Mouse (Mus musculus) MEL (cell line): ENCODE measurements around the gene Adamtsl1. TPM values are rescaled to one million over a fixed set of nuclear protein-coding genes. Genes with fewer than 3 reads are reported as not detected.

ENCODE experiments used
- DNase-seq: peaks from one replicate; pipeline ENCODE4 v3.0.0; 2011; ENCODE audit warnings: low read depth, low spot score
- H3K27ac ChIP-seq: 2 replicates; pipeline ENCODE4 v1.5.1; 2012; ENCODE audit warnings: low read depth, mild to moderate bottlenecking, control low read depth, low read length, moderate library complexity; ENCODE audit not compliant: control insufficient read depth
- H3K27me3 ChIP-seq, 2 experiments: fragments of 150-350 bp in 1 of 2; sonication (generic) in 1 of 2; 2 replicates each; pipeline ENCODE4 v1.6.1; 2012; ENCODE audit warnings: low read length in 2 of 2, mild to moderate bottlenecking in 2 of 2, improper control_type of control experiment in 1 of 2, moderate library complexity in 1 of 2; ENCODE audit not compliant: insufficient read depth in 2 of 2, control insufficient read depth in 1 of 2
- H3K36me3 ChIP-seq, 2 experiments: 2 replicates each; pipeline ENCODE4 v1.6.1; 2012 to 2014; ENCODE audit warnings: low read length in 2 of 2, improper control_type of control experiment in 1 of 2, inconsistent platforms in 1 of 2, mild to moderate bottlenecking in 1 of 2; ENCODE audit not compliant: insufficient read depth in 2 of 2, control insufficient read depth in 1 of 2
- H3K4me1 ChIP-seq, 2 experiments: fragments of 150-350 bp in 1 of 2; sonication (generic) in 1 of 2; 2 replicates each; pipeline ENCODE4 v1.6.1; 2012; ENCODE audit warnings: low read length in 2 of 2, improper control_type of control experiment in 1 of 2, mild to moderate bottlenecking in 1 of 2; ENCODE audit not compliant: insufficient read depth in 2 of 2, control insufficient read depth in 1 of 2
- H3K4me3 ChIP-seq, 2 experiments: fragments of 150-350 bp in 1 of 2; sonication (generic) in 1 of 2; 2 replicates each; pipeline ENCODE4 v1.5.1; 2012; ENCODE audit warnings: low read depth in 2 of 2, low read length in 2 of 2, mild to moderate bottlenecking in 2 of 2, moderate library complexity in 2 of 2, control low read depth in 1 of 2, improper control_type of control experiment in 1 of 2; ENCODE audit not compliant: control insufficient read depth in 1 of 2, insufficient read depth in 1 of 2
- H3K79me2 ChIP-seq: 2 replicates; pipeline ENCODE4 v1.6.1; 2012; ENCODE audit warnings: mild to moderate bottlenecking, low read length, moderate library complexity; ENCODE audit not compliant: control insufficient read depth, poor library complexity, insufficient read depth
- H3K9ac ChIP-seq: 2 replicates; pipeline ENCODE4 v1.6.1; 2012; ENCODE audit warnings: low read depth, mild to moderate bottlenecking, control low read depth, low read length, moderate library complexity; ENCODE audit not compliant: control insufficient read depth, poor library complexity, severe bottlenecking
- H3K9me3 ChIP-seq: fragments of 150-350 bp; sonication (generic); replicated peaks from 2 replicates; pipeline ENCODE4 v1.6.1; 2012; ENCODE audit warnings: mild to moderate bottlenecking, low read length, improper control_type of control experiment, moderate library complexity; ENCODE audit not compliant: insufficient read depth
- CHD2 ChIP-seq: IDR thresholded peaks from 2 replicates; pipeline ENCODE4 v1.6.1; 2011; ENCODE audit warnings: low read length, improper control_type of control experiment
- ELF1 ChIP-seq: IDR thresholded peaks from 2 replicates; pipeline ENCODE4 v1.6.1; 2014; ENCODE audit warnings: low read depth, mild to moderate bottlenecking, inconsistent platforms, low read length, improper control_type of control experiment, moderate library complexity
- ETS1 ChIP-seq: IDR thresholded peaks from 2 replicates; pipeline ENCODE4 v1.6.1; 2012; ENCODE audit warnings: low read depth, mild to moderate bottlenecking, inconsistent platforms, low read length, improper control_type of control experiment, moderate library complexity
- HCFC1 ChIP-seq: IDR thresholded peaks from 2 replicates; pipeline ENCODE4 v1.6.1; 2012; ENCODE audit warnings: low read depth, mild to moderate bottlenecking, inconsistent platforms, low read length, improper control_type of control experiment, moderate library complexity
- MEF2A ChIP-seq: IDR thresholded peaks from 2 replicates; pipeline ENCODE4 v1.6.1; 2014; ENCODE audit warnings: low read depth, mild to moderate bottlenecking, inconsistent platforms, low read length, improper control_type of control experiment; ENCODE audit not compliant: poor library complexity, insufficient replicate concordance, severe bottlenecking; ENCODE audit errors: extremely low read depth
- MYC ChIP-seq: IDR thresholded peaks from 2 replicates; pipeline ENCODE4 v1.6.1; 2011; ENCODE audit warnings: low read depth, mild to moderate bottlenecking, low read length, improper control_type of control experiment, moderate library complexity
- NRF1 ChIP-seq: IDR thresholded peaks from 2 replicates; pipeline ENCODE4 v1.6.1; 2014; ENCODE audit warnings: low read depth, mild to moderate bottlenecking, inconsistent platforms, low read length, improper control_type of control experiment, moderate library complexity; ENCODE audit not compliant: poor library complexity, insufficient read depth, severe bottlenecking
- POLR2AphosphoS2 ChIP-seq: IDR thresholded peaks from 2 replicates; pipeline ENCODE4 v1.6.1; 2011; ENCODE audit warnings: low read length, improper control_type of control experiment
- POLR2AphosphoS5 ChIP-seq: IDR thresholded peaks from 2 replicates; pipeline ENCODE4 v1.6.1; 2012; ENCODE audit warnings: low read depth, borderline replicate concordance, mild to moderate bottlenecking, inconsistent platforms, low read length, moderate library complexity, mixed read lengths
- RAD21 ChIP-seq: IDR thresholded peaks from 2 replicates; pipeline ENCODE4 v1.6.1; 2011; ENCODE audit warnings: mild to moderate bottlenecking, low read depth, low read length, improper control_type of control experiment
- TAL1 ChIP-seq: IDR thresholded peaks from 2 replicates; pipeline ENCODE4 v1.6.1; 2012; ENCODE audit warnings: mild to moderate bottlenecking, inconsistent platforms, low read length, moderate library complexity, mixed read lengths
- TBP ChIP-seq: IDR thresholded peaks from 2 replicates; pipeline ENCODE4 v1.8.0; 2011; ENCODE audit warnings: low read depth, low read length, improper control_type of control experiment
- TCF12 ChIP-seq: IDR thresholded peaks from 2 replicates; pipeline ENCODE4 v1.6.1; 2014; ENCODE audit warnings: low read depth, mild to moderate bottlenecking, inconsistent platforms, low read length, improper control_type of control experiment, moderate library complexity
- USF1 ChIP-seq: IDR thresholded peaks from 2 replicates; pipeline ENCODE4 v1.6.1; 2014; ENCODE audit warnings: low read depth, mild to moderate bottlenecking, inconsistent platforms, low read length, improper control_type of control experiment, moderate library complexity
- ZKSCAN1 ChIP-seq: IDR thresholded peaks from 2 replicates; pipeline ENCODE4 v1.6.1; 2012; ENCODE audit warnings: low read depth, mild to moderate bottlenecking, inconsistent platforms, low read length, improper control_type of control experiment, moderate library complexity
- ZNF384 ChIP-seq: IDR thresholded peaks from 2 replicates; pipeline ENCODE4 v1.6.1; 2012; ENCODE audit warnings: low read depth, mild to moderate bottlenecking, inconsistent platforms, low read length, improper control_type of control experiment
- polyA plus RNA-seq, 2 experiments: library from polyadenylated mRNA; stranded (reverse) in 1 of 2; unstranded in 1 of 2; fragments of >175 nt in 1 of 2; fragments of >200 nt in 1 of 2; gene quantifications; 2 replicates each; pipeline versions ENCODE4 v1.2.1 to v1.2.4; 2012; ENCODE audit warnings: low replicate concordance in 2 of 2, low read depth in 1 of 2; ENCODE audit not compliant: insufficient read length in 2 of 2, insufficient read depth in 1 of 2, missing spikeins in 1 of 2
- total RNA-seq: library from RNA; depleted of rRNA; stranded (reverse); fragments of 300-350 nt; gene quantifications from 2 replicates; pipeline ENCODE4 v1.2.3, GENCODE M21; 2012

Adamtsl1 gene
- total and polyA plus RNA-seq, 3 experiments, result not detected

DNA sequence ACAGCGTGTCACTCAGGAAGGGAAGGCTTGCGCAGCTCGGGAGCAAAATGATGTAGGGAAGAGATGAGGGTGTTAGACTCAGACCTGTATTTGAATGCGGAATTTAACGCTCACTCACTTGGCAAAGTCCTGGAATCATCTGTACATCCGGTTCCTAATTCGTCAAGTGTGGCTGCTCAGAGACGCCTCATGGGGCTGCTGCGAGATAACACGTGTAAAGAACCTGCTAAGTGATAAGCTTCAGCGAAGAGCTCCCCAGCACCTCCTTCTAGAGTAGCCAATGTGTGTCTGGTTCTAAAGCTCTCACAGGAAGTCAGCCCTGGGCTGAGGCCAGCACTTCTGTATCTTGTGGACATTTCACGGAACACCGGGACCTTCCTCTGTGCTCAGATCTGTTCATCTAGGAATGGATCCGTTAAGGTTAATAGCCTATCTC is 250.1 kb downstream of the Adamtsl1 start:
- no peaks in the 10 kb centered on the region for H3K27me3 ChIP-seq

DNA sequence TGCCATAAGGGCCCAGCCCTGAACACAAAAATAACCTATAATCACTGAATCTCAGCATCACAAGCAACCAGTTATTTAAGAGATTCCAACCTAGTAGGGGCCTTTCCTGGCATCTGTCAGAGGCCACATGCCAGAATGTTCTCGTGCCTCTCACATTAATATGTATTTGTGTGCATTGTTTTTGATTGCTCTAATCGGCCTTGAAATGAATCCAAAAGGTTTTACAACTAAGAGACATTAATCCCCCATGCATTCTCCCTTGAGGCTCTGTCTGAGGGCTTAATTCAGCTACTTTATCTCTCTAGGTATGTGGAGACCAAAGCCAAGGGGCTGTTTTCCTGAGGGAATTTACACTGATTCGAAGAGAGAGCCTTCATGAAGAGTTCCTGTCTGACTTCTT is 250.5 kb downstream of the Adamtsl1 start:
- DNase-seq, result no peak
- H3K9ac ChIP-seq, result no peak overlapping the region
- H3K79me2 ChIP-seq, result no peaks in the 10 kb centered on the region
- H3K27ac ChIP-seq, result no peak overlapping the region
- no peaks in the 10 kb centered on the region for H3K36me3 ChIP-seq
- no peak overlapping the region for H3K4me3 ChIP-seq
- TF ChIP-seq POLR2AphosphoS2, result no peak
- no peak for TF ChIP-seq ZKSCAN1
- no peak for TF ChIP-seq TAL1
- TF ChIP-seq MYC, result no peak
- no peak for TF ChIP-seq ELF1
- no peak for TF ChIP-seq NRF1
- TF ChIP-seq HCFC1, result no peak
- no peak for TF ChIP-seq POLR2AphosphoS5
- TF ChIP-seq ETS1, result no peak
- no peak for TF ChIP-seq TBP
- TF ChIP-seq, all 39 proteins: peak for 0
- no peaks in the 10 kb centered on the region for H3K9me3 ChIP-seq
- no peaks in the 10 kb centered on the region for H3K4me1 ChIP-seq
- no peaks in the 10 kb centered on the region for H3K27me3 ChIP-seq

More for the DNA sequence above, 250.1 kb downstream of the Adamtsl1 start:
- DNase-seq, result no peak
- Histone ChIP-seq H3K4me3 (no peak overlapping the region), H3K4me1 (no peaks in the 10 kb centered on the region), H3K9me3 (no peaks in the 10 kb centered on the region), H3K27ac (no peak overlapping the region), H3K79me2 (no peaks in the 10 kb centered on the region), H3K9ac (no peak overlapping the region), H3K36me3 (no peaks in the 10 kb centered on the region)
- TF ChIP-seq TCF12, result no peak
- TF ChIP-seq ZNF384, result no peak
- TF ChIP-seq USF1, result no peak
- no peak for TF ChIP-seq RAD21
- no peak for TF ChIP-seq POLR2AphosphoS5
- no peak for TF ChIP-seq CHD2
- TF ChIP-seq TBP, result no peak
- TF ChIP-seq MEF2A, result no peak
